Mouse (Mus musculus) hindlimb bud, embryonic 11.5 days (tissue): Measurements from ENCODE around the gene Nr2f1.
"Not testable (repeated sequence)": the region's sequence is repeated elsewhere in the genome, so short reads cannot be mapped to it uniquely, and the experiment has no call there.

ENCODE experiments used
- DNase-seq: peaks from one replicate; pipeline ENCODE4 v3.0.0-alpha.2; 2012; ENCODE audit warnings: low read depth, low spot score; ENCODE audit errors: extremely low spot score

The Nr2f1 gene

GRCm38 (mm10) chr13:78199642-78200160 lies at the start of gene Nr2f1:
Gene Nr2f1 (minus strand): TSS chr13:78199757.
- DNase-seq = no peak

- no peak for DNase-seq
Observed at GRCm38 (mm10) chr13:78221680-78222079, 22.1 kb upstream of the Nr2f1 start.

GRCm38 (mm10) chr13:78220238-78220637 lies 20.7 kb upstream of the Nr2f1 start:
- DNase-seq = not testable (repeated sequence)

GRCm38 (mm10) chr13:78215223-78215622 lies 15.7 kb upstream of the Nr2f1 start:
- DNase-seq = no peak

GRCm38 (mm10) chr13:78213155-78213554 lies 13.6 kb upstream of the Nr2f1 start:
- no peak for DNase-seq

- DNase-seq = no peak
Observed at GRCm38 (mm10) chr13:78212111-78212510, 12.6 kb upstream of the Nr2f1 start.

- DNase-seq = no peak
Observed at GRCm38 (mm10) chr13:78211231-78212010, 11.9 kb upstream of the Nr2f1 start.

- DNase-seq = no peak
Observed at GRCm38 (mm10) chr13:78210748-78211089, 11.2 kb upstream of the Nr2f1 start.

- DNase-seq = no peak
Observed at GRCm38 (mm10) chr13:78210029-78210747, 10.6 kb upstream of the Nr2f1 start.

- DNase-seq = no peak
Observed at GRCm38 (mm10) chr13:78209611-78210028, 10.1 kb upstream of the Nr2f1 start.

GRCm38 (mm10) chr13:78208689-78209410 lies 9.3 kb upstream of the Nr2f1 start:
- DNase-seq = no peak

GRCm38 (mm10) chr13:78207796-78208645 lies 8.5 kb upstream of the Nr2f1 start:
- DNase-seq = no peak

GRCm38 (mm10) chr13:78206891-78207430 lies 7.4 kb upstream of the Nr2f1 start:
- no peak for DNase-seq

- no peak for DNase-seq
Observed at GRCm38 (mm10) chr13:78205426-78205825, 5.9 kb upstream of the Nr2f1 start.

GRCm38 (mm10) chr13:78203348-78204061 lies 3.9 kb upstream of the Nr2f1 start:
- DNase-seq = no peak

GRCm38 (mm10) chr13:78202574-78203347 lies 3.2 kb upstream of the Nr2f1 start:
- no peak for DNase-seq

- DNase-seq = no peak
Observed at GRCm38 (mm10) chr13:78201871-78202565, 2.5 kb upstream of the Nr2f1 start.
